Mouse (Mus musculus) left cerebral cortex, postnatal 10 days (tissue): ENCODE measurements around the gene Capn10. TPM values are rescaled to one million over a fixed set of nuclear protein-coding genes. Genes with fewer than 3 reads are reported as not detected.

Experiments used
- DNase-seq, 2 experiments: peaks; one replicate each; pipeline ENCODE4 v3.0.0; 2021 to 2022; ENCODE audit warnings: low spot score in 2 of 2, mixed read lengths in 1 of 2; ENCODE audit errors: extremely low spot score in 1 of 2
- intact Hi-C: fragments of 180-260 bp; cut with DNase I; formaldehyde crosslinking; loops from one replicate; pipeline ENCODE4 v1.15.1; 2025
- total RNA-seq, 2 experiments: library from RNA; stranded (reverse); gene quantifications; 2 replicates each; pipeline ENCODE4 v1.2.3; 2021

Capn10 gene
- 10 to 100 TPM; 50.3 to 51.0 TPM for total RNA-seq

DNA sequence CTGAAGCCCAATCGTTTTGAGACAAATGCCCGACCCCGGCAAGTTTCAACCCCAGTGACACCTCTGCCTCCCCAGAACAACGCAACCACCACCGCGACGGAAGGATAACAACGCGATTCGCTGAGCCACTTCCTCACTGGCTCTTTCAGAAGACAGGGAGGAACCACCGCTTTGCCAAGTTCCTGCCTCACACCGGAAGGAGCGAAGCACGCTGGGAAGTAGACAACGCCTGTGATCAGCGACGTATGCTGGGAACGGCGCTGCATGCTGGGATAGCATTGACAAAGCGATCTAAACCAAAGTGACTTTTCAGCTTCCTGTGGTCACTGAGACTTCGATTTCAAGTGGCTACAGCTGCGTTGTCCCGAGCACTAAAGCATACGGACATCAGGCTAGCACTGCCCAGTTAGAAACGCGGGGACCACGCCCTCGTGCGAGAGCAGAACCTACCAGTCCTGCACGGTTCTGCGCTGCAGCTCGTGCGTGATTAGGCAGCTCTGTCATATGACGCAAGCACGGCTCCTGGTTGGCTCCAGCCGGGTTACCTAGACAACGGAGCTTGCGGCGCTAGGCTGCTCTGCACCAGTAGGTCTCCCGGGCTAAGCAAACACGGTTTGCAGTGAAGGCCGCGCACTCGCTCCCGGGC lies at the start of gene Capn10:
Gene Capn10, plus strand, starts transcription at position 195 of the 646 bp plus-strand sequence.
- intact Hi-C loops, result no loop called here
- peak; percentile 95 for DNase-seq

DNA sequence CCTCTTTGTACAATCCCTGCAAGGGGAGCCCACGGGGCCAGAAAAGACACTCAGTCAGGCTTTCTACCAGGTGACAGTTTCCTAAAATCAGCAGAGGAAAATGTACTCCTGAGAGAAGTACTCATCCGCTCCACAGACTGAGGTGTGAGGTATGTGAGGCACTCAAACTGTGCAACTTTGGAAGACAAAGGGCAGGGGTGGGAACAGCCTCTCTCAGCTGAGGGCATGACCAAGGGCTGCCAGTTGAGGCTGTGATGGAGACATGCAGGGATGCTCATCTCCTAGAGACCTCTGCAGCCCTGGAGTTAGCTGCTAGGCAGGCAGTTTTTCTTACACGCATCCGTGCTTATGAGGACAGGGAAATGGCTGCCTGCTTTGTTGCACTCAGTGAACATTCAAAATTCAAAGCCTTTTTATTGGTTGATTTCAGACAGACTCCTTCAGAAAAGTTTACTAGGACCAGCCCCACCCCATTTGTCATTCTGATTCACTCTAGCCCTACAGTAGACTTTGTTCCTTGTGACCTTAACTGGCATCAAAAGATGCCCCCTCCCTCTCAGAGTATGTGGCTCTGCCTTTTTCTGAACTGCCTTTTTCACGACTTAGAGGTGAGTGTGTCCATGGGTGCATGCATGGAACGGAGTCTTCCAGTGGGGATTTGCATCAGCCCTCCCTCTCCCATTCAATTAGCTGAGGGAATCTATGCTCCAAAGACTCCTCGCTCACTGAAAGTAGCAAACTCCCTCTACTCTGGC lies 45.1 kb upstream of the Capn10 start:
- DNase-seq, result no peak
- intact Hi-C loops, result no loop called here

- intact Hi-C loops, result loop anchor here (10.0 kb wide), 2 partner anchors 208 to 368 kb away; no protein-coding TSS in a partner anchor
- DNase-seq, result no peak
Measured at GRCm38 (mm10) chr1:92892791-92893190, 41.4 kb upstream of the Capn10 start.

GRCm38 (mm10) chr1:92893896-92894295 lies 40.3 kb upstream of the Capn10 start:
- DNase-seq, result no peak
- intact Hi-C loops, result loop anchor here (10.0 kb wide), 2 partner anchors 209 to 369 kb away; no protein-coding TSS in a partner anchor

- intact Hi-C loops, result loop anchor here (10.0 kb wide), 2 partner anchors 210 to 370 kb away; no protein-coding TSS in a partner anchor
- peak; percentile 72 to 82 for DNase-seq
Measured at GRCm38 (mm10) chr1:92895089-92895488, 39.1 kb upstream of the Capn10 start.

DNA sequence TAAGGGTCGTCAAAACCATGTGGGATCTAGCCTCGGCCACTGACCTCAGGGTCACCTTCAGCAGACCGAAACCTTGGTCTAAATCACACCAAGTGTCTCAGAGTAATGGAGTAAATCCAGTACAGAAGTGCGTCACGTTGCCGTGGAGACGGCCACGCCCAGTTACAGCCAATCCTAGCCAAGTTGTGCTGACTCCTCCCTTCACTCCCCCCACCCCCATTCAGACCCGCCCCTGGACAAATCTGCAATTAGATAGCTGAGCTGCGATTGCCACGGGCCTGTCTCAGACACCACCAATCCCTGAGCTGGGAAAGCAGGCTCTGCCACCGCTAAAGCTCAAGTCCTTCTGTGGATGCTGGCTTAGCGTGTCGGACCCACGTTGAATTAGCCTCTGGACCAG lies 31.4 kb upstream of the Capn10 start, which contains the start of gene Ankmy1:
Gene Ankmy1, minus strand, starts transcription at position 121 of the 400 bp plus-strand sequence.
- intact Hi-C loops, result loop anchor here (5.0 kb wide), 1 partner anchor 55 kb away; no protein-coding TSS in a partner anchor
- peak; percentile 72 to 81 for DNase-seq

DNA sequence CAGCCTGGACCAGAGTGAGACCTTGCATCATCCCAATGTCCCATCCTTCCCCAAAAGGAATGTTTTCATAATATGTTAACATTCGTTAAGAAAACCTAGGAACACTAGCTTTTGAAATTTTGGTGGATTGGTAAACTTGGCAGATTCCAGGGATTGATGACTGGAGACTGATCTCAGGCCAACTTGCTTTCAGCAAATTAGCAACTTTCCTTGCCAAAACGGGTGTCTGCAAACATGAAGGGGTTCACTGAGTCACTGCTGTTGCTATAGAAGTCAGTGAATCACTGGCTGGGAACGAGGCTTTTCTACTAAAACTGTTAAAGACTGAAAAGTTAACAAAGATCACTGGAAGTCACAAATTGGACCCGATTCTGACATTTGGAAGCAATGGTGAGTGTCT lies 30.5 kb upstream of the Capn10 start:
- intact Hi-C loops, result loop anchor here (5.0 kb wide), 1 partner anchor 56 kb away; no protein-coding TSS in a partner anchor

DNA sequence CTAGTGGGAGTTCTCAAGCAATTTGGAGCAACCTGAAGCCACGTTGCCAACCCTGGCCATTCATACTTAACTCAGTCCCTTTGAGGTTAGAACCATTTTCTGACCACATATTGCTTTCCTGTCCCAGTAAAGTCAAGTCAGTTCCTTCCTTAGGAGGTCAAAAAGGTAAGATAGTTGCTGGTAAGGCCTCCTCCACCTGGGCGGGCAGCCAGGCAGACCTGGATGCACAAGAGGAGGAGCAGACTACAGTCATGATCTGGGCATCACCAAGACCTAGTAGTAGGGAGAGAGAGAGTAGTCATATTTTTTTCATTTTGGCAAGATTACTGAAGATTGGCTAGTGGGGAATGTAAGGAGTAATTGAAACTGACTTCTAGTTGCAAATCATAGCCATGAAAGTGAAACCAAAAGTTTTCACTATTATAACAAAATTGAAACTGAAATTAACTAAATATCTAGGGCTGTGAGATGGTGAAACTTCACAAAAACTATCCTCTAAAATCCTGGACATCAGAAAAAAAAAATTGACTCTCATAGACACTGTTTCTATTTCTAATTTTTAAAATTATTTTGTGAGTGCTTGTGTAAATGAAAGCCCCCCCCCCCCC lies 28.4 kb upstream of the Capn10 start:
- peak in 1 of 2 experiments; percentile 33 for DNase-seq
- intact Hi-C loops, result no loop called here

More for the DNA sequence above, 30.5 kb upstream of the Capn10 start:
- DNase-seq, result no peak

DNA sequence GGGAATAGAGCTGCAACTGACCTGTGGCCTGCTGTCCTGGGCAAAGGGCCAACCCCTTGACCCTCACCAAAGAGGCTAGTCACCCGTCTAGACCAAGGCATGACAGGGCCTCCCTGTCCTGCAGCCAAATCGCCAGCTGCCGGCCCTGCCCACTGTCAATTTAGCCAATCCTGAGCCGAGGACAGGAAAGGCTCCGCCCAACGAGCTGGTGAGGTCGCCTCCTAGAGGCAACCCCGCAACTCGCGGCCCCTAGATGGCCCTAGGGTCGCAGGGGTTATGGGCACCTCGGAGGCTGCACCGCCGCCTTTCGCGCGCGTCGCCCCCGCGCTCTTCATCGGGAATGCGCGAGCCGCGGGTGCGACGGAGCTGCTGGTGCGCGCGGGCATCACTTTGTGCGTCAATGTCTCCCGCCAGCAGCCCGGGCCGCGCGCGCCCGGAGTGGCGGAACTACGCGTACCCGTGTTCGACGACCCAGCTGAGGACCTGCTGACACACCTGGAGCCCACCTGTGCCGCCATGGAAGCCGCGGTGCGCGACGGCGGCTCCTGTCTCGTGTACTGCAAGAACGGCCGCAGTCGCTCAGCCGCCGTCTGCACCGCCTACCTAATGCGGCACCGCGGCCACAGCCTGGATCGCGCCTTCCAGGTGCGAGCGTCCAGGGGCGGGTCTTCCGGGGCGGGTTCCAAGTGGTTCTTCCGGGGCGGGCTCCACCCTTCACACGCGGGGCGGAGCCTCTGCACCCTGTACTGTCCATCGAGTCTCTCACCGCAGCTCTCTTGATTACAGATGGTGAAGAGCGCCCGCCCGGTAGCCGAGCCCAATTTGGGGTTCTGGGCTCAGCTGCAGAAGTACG lies 27.2 kb upstream of the Capn10 start, which contains the start of gene Dusp28:
Gene Dusp28, plus strand, starts transcription at position 203 of the 853 bp plus-strand sequence.
- intact Hi-C loops, result no loop called here

DNA sequence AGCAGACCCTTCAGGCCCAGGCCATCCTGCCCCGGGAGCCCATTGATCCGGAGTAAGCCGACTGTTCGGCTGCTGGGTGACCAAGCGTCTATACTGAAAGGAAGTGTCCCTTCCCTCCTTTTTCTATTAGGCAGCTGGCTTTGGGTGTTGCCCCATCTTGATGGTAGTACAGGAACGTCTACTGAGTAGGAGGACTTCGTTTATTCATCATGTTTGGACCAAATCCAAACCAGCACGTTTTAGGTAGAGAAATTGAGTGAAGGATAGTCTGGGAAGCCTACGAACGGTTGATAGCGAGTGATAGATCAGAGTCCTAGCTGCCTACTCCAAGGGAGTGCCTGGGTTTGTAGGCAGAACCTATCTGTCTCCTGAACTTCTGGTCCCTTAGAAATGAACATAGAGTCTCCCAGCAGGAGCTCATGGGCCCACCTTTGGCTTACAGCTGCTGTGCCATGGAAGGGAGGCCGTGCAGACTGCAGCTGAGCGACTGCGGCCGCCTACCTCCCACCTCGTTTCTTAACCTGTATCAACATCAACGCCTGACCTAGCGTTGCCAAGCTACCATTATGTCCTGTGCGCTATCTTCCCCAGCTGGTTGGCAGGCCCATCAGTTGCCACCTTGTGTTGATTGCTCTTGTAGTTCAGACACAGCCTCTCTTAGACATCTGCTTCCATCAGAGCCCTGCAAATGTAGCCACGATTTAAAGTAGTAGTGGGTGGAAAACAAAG lies 26.4 kb upstream of the Capn10 start:
- intact Hi-C loops, result no loop called here
- DNase-seq, result no peak

More for the DNA sequence above, 27.2 kb upstream of the Capn10 start, which contains the start of gene Dusp28:
- DNase-seq, result peak; percentile 79 to 91

DNA sequence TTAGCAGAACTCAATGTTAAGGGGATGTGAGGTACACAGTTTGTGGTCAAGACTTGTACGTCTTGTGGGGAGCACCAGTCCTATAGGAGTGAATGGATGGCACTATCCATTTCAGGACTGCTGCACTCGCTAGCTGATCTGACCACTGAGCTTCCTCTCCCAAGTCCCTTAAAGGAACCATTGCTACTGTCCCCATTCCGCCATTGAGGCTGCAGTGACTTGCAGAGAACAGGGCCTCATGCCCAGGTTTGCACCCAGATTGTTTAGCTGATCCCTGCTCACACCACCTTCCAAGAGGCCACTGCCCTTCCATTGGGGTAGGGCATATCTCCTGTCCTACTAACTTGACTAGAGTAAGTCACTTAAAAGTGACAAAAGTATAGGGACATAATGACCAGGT lies 25.5 kb upstream of the Capn10 start:
- intact Hi-C loops, result no loop called here
- no peak for DNase-seq

GRCm38 (mm10) chr1:92909068-92909467 lies 25.1 kb upstream of the Capn10 start:
- no peak for DNase-seq
- intact Hi-C loops, result no loop called here

DNA sequence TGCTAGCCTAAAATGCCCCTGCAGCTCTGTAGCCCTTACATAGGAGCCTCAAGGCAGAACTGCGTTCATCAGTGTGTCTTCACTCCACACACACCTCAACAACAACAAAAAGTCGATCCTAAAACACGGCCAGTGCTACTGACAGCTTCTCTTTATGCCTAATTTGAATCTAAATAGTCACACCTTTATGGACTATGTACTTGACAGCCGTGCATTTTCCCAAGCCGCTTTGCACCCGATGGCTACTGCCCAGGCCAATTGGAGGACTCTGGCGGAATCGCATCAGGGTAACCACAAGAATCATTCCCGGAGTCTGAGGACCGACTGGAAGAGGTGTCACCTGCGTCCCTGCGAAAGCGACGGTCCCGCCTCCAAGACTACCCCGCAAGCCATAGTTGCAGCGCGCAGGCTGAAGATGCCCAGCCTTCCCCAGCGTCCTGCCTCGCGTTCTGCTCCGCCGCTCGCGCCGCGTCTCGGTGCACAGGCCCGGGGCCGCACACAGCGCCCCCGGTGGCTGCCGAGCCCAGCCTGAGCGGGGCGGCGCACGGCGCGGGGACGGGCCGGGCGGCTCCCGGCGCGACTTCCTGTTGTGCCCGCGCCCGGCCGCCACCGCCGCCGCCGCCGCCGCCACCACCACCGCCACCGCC lies 23.8 kb upstream of the Capn10 start, which contains the start of gene Rnpepl1:
Gene Rnpepl1, plus strand, starts transcription at position 545 of the 647 bp plus-strand sequence.
- intact Hi-C loops, result no loop called here
- DNase-seq, result peak; percentile 70 to 87

GRCm38 (mm10) chr1:92910925-92911720 lies 23.1 kb upstream of the Capn10 start:
- intact Hi-C loops, result no loop called here

DNA sequence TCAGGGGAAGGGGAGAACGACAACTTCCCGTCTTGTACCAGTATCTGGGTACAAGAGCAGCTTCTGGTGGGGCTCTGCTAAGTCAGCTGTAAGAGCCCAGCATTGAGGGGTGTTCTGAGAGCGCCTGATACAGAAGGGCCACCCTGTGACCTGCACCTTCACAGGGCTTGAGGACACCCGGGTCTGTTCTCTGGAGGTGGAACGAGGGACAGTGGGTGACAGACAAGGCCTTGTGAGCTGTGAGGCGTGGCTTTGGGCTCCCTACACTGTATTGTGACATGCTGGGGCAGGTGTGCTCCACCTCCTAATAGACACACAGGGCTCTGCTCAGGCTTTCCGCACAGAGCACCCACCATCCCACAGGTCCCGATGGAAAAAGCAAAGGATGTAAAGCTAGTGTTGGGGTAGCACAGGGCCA lies 22.4 kb upstream of the Capn10 start:
- intact Hi-C loops, result no loop called here
- DNase-seq, result no peak

More at GRCm38 (mm10) chr1:92910925-92911720, 23.1 kb upstream of the Capn10 start:
- DNase-seq, result peak in 1 of 2 experiments; percentile 87

- intact Hi-C loops, result no loop called here
- no peak for DNase-seq
Measured at GRCm38 (mm10) chr1:92912286-92912685, 21.9 kb upstream of the Capn10 start.
